Mouse (Mus musculus): ENCODE results near the gene Slc25a3.

DNA sequence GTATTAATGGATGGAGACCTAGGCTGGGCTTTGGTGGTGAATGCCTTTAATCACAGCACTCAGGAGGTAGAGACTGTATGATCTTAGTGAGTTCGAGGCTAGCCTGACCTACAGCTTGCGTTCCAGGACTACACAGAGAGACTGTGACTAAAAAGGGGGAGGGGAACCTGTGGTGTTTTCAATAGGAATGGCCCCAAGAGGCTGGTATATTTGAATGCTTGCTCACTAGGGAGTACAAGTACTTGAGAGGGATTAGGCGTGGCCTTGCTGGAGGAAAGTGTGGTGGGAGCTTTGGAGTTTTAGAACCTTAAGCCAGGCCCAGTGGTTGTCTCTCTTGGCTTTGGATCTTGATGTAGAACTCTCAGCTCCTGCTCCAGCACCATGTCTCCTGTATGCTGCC lies 6.9 kb upstream of the Slc25a3 start:
- no peak for TF ChIP-seq CTCF (IDR thresholded peaks at IDR 0.05; ENCODE audit: low read depth, low read length)
- no peak for TF ChIP-seq GATA1 (IDR thresholded peaks at IDR 0.05; ENCODE audit: borderline replicate concordance, low read length)
- TF ChIP-seq TAL1 (conservative IDR thresholded peaks at IDR 0.05; ENCODE audit: low read depth, low read length): no peak

Measured in G1E (cell line).